Mouse (Mus musculus): ENCODE results near the gene Wdr86. TPM values are rescaled to one million over a fixed set of nuclear protein-coding genes. Genes with fewer than 3 reads are reported as not detected.
"Not testable (repeated sequence)": the region's sequence is repeated elsewhere in the genome, so short reads cannot be mapped to it uniquely, and the experiment has no call there.

Wdr86 gene
- total RNA-seq (2021): 1 to 10 TPM; 1.1 to 1.3 TPM
- long read RNA-seq, experiment 1, partial matches to known transcripts: 0 of 2 reads
- long read RNA-seq, experiment 1, other reads (novel, unspliced or antisense): 1 of 2 reads
- long read RNA-seq, experiment 2, partial matches to known transcripts: 0 of 1 reads
- long read RNA-seq, experiment 2, other reads (novel, unspliced or antisense): 0 of 1 reads

- intact Hi-C loops (cut with DNase I): no loop called here
- DNase-seq (ENCODE audit: low spot score in 2 of 2): no peak
Observed at GRCm38 (mm10) chr5:24730488-24730871, at the start of gene Wdr86. Wdr86 (minus strand) TSS chr5:24730727.

- peak in 1 of 2 experiments; percentile 46 for DNase-seq (ENCODE audit: low spot score in 2 of 2)
- intact Hi-C loops (cut with DNase I): no loop called here
Observed at GRCm38 (mm10) chr5:24779881-24780512, 49.5 kb upstream of the Wdr86 start.

- no peak for DNase-seq (ENCODE audit: low spot score in 2 of 2)
- intact Hi-C loops (cut with DNase I): no loop called here
Observed at GRCm38 (mm10) chr5:24779321-24779720, 48.8 kb upstream of the Wdr86 start.

- intact Hi-C loops (cut with DNase I): no loop called here
- DNase-seq (ENCODE audit: low spot score in 2 of 2): no peak
Observed at GRCm38 (mm10) chr5:24778843-24779140, 48.3 kb upstream of the Wdr86 start.

GRCm38 (mm10) chr5:24778082-24778842, 47.7 kb upstream of the Wdr86 start:
- intact Hi-C loops (cut with DNase I): no loop called here

GRCm38 (mm10) chr5:24776681-24777080, 46.2 kb upstream of the Wdr86 start:
- intact Hi-C loops (cut with DNase I): no loop called here
- DNase-seq (ENCODE audit: low spot score in 2 of 2): no peak

More at GRCm38 (mm10) chr5:24778082-24778842, 47.7 kb upstream of the Wdr86 start:
- DNase-seq (ENCODE audit: low spot score in 2 of 2): no peak

GRCm38 (mm10) chr5:24774549-24774948, 44.0 kb upstream of the Wdr86 start:
- DNase-seq (ENCODE audit: low spot score in 2 of 2); intact Hi-C loops (cut with DNase I): not testable (repeated sequence)

- intact Hi-C loops (cut with DNase I): no loop called here
- no peak for DNase-seq (ENCODE audit: low spot score in 2 of 2)
Observed at GRCm38 (mm10) chr5:24757816-24758215, 27.3 kb upstream of the Wdr86 start, which contains the start of gene Crygn. Crygn (minus strand) TSS chr5:24758008.

GRCm38 (mm10) chr5:24756931-24757330, 26.4 kb upstream of the Wdr86 start:
- intact Hi-C loops (cut with DNase I): no loop called here
- DNase-seq (ENCODE audit: low spot score in 2 of 2): no peak

GRCm38 (mm10) chr5:24752175-24752498, 21.6 kb upstream of the Wdr86 start:
- intact Hi-C loops (cut with DNase I): no loop called here
- no peak for DNase-seq (ENCODE audit: low spot score in 2 of 2)

- intact Hi-C loops (cut with DNase I): loop anchor here (2.0 kb wide), 1 partner anchor 67 kb away; the partner anchor contains the start of gene Nub1
- peak; percentile 48 to 62 for DNase-seq (ENCODE audit: low spot score in 2 of 2)
Observed at GRCm38 (mm10) chr5:24751305-24752174, 21.0 kb upstream of the Wdr86 start.

- peak; percentile 86 to 87 for DNase-seq (ENCODE audit: low spot score in 2 of 2)
- intact Hi-C loops (cut with DNase I): loop anchor here (2.0 kb wide), 1 partner anchor 66 kb away; the partner anchor contains the start of gene Nub1
Observed at GRCm38 (mm10) chr5:24750321-24751304, 20.1 kb upstream of the Wdr86 start.

- intact Hi-C loops (cut with DNase I): loop anchor here (2.0 kb wide), 1 partner anchor 65 kb away; the partner anchor contains the start of gene Nub1
- DNase-seq (ENCODE audit: low spot score in 2 of 2): no peak
Observed at GRCm38 (mm10) chr5:24749731-24750130, 19.2 kb upstream of the Wdr86 start.

GRCm38 (mm10) chr5:24747533-24747932, 17.0 kb upstream of the Wdr86 start:
- intact Hi-C loops (cut with DNase I): no loop called here
- DNase-seq (ENCODE audit: low spot score in 2 of 2): no peak

- intact Hi-C loops (cut with DNase I): no loop called here
- no peak for DNase-seq (ENCODE audit: low spot score in 2 of 2)
Observed at GRCm38 (mm10) chr5:24743956-24744355, 13.4 kb upstream of the Wdr86 start.

GRCm38 (mm10) chr5:24741172-24741885, 10.8 kb upstream of the Wdr86 start:
- DNase-seq (ENCODE audit: low spot score in 2 of 2): no peak
- intact Hi-C loops (cut with DNase I): no loop called here

GRCm38 (mm10) chr5:24739141-24739753, 8.7 kb upstream of the Wdr86 start:
- peak; percentile 56 to 60 for DNase-seq (ENCODE audit: low spot score in 2 of 2)
- intact Hi-C loops (cut with DNase I): no loop called here
